Mouse (Mus musculus) kidney, postnatal 0 days (tissue): ENCODE measurements around the gene Il31. TPM values are rescaled to one million over a fixed set of nuclear protein-coding genes. Genes with fewer than 3 reads are reported as not detected.
A peak's percentile ranks its signal among the peaks of the same experiment; 100 is the strongest.

Experiments
- ATAC-seq: fragments of 200-750 bp; cut with Nextera tagmentation; replicated peaks from 2 replicates; pipeline ENCODE4 v1.8.0; 2017; ENCODE audit warnings: low read depth, moderate number of reproducible peaks, moderate TSS enrichment, moderate library complexity; ENCODE audit not compliant: low FRiP score
- DNase-seq: peaks from one replicate; pipeline ENCODE4 v3.0.0-alpha.2; 2016; ENCODE audit warnings: low spot score
- H3K27ac ChIP-seq: fragments of 300-500 bp; sonication (generic); 2 replicates; pipeline ENCODE4 v1.5.1; 2014; ENCODE audit warnings: mild to moderate bottlenecking
- H3K27me3 ChIP-seq: fragments of 300-500 bp; sonication (generic); 2 replicates; pipeline ENCODE4 v1.6.1; 2014; ENCODE audit warnings: low read length, mixed read lengths; ENCODE audit not compliant: insufficient read depth
- H3K36me3 ChIP-seq: fragments of 300-500 bp; sonication (generic); 2 replicates; pipeline ENCODE4 v1.6.1; 2014; ENCODE audit warnings: low read length, mixed read lengths; ENCODE audit not compliant: insufficient read depth
- H3K4me1 ChIP-seq: fragments of 300-500 bp; sonication (generic); replicated peaks from 2 replicates; pipeline ENCODE4 v1.6.1; 2014; ENCODE audit warnings: antibody characterized with exemption, low read length, mixed read lengths; ENCODE audit not compliant: insufficient read depth
- H3K4me2 ChIP-seq: fragments of 300-500 bp; sonication (generic); 2 replicates; pipeline ENCODE4 v1.6.1; 2014; ENCODE audit warnings: mild to moderate bottlenecking, low read length, moderate library complexity, mixed read lengths
- H3K4me3 ChIP-seq: fragments of 300-500 bp; sonication (generic); replicated peaks from 2 replicates; pipeline ENCODE4 v1.5.1; 2014; ENCODE audit warnings: low read depth, low read length
- H3K9ac ChIP-seq: fragments of 300-500 bp; sonication (generic); 2 replicates; pipeline ENCODE4 v1.6.1; 2014; ENCODE audit warnings: low read depth, low read length
- H3K9me3 ChIP-seq: fragments of 300-500 bp; sonication (generic); replicated peaks from 2 replicates; pipeline ENCODE4 v1.6.1; 2016; ENCODE audit warnings: low read length, inconsistent platforms, mixed read lengths
- CTCF ChIP-seq: IDR thresholded peaks from 2 replicates; pipeline ENCODE4 v1.5.1; 2016; ENCODE audit warnings: antibody characterized with exemption, low read depth, mild to moderate bottlenecking, moderate library complexity
- WGBS: fragments of 180-500 bp; shearing (Covaris S2); extraction: QIAGEN DNeasy Blood & Tissue Kit; methylation state at CpG from one replicate; pipeline ENCODE4 v1.1.7; 2014; 5-methylcytosine and 5-hydroxymethylcytosine counted together
- polyA plus RNA-seq: library from polyadenylated mRNA; unstranded; fragments of >200 nt; fragmentation: Nextera tagmentation; extraction: Ambion mirVana; gene quantifications from 2 replicates; pipeline ENCODE4 v1.2.1, GENCODE M21; 2015

Gene Il31
- polyA plus RNA-seq, 1 experiment from 2014 or later: not detected

GRCm38 (mm10) chr5:123499717-123500116 lies 10.4 kb upstream of the Il31 start:
- no peak overlapping the region for H3K9ac ChIP-seq
- H3K9me3 ChIP-seq: no peaks in the 10 kb centered on the region
- TF ChIP-seq CTCF: peak; percentile 68
- H3K27ac ChIP-seq: no peak overlapping the region
- H3K27me3 ChIP-seq: no peaks in the 10 kb centered on the region
- H3K4me1 ChIP-seq: no peaks in the 10 kb centered on the region
- H3K4me3 ChIP-seq: no peak overlapping the region
- DNase-seq (peak; percentile 44), ATAC-seq (no peak)
- WGBS: 38% methylated on average over 4 of the region's 4 CpGs
- H3K4me2 ChIP-seq: no peak overlapping the region
- H3K36me3 ChIP-seq: no peaks in the 10 kb centered on the region

DNA sequence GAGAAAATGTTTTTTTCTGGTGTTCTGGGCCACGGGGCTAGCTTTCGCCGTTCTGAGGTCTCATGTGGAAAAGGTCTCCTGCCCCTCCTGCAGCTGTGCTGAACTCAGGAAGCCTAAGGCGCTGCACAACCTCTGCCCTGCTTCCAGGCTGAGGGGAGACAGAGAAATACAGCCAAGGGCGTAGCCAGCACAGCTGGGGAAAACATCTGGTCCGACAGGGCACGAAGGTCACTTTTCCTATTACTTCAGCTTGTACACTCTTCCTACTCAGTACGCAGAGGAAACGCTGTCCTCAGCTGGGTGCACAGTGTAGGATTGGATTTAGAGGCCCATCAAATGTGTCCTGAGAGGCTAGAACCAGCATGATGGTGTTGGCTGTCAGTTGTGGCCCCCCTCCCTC lies 646 bp upstream of the Il31 start:
- peak; percentile 27 for DNase-seq
- Histone ChIP-seq H3K36me3 (no peaks in the 10 kb centered on the region), H3K4me1 (0 out of 2 replicates have a peak, but pooled peaks cover 4% of the 10 kb centered on the region), H3K4me3 (no peak overlapping the region), H3K9ac (no peak overlapping the region), H3K27me3 (no peaks in the 10 kb centered on the region), H3K9me3 (no peaks in the 10 kb centered on the region), H3K4me2 (no peak overlapping the region), H3K27ac (no peak overlapping the region)
- 28% methylated on average over 9 of the region's 9 CpGs for WGBS
- ATAC-seq: no peak
- TF ChIP-seq CTCF: no peak

DNA sequence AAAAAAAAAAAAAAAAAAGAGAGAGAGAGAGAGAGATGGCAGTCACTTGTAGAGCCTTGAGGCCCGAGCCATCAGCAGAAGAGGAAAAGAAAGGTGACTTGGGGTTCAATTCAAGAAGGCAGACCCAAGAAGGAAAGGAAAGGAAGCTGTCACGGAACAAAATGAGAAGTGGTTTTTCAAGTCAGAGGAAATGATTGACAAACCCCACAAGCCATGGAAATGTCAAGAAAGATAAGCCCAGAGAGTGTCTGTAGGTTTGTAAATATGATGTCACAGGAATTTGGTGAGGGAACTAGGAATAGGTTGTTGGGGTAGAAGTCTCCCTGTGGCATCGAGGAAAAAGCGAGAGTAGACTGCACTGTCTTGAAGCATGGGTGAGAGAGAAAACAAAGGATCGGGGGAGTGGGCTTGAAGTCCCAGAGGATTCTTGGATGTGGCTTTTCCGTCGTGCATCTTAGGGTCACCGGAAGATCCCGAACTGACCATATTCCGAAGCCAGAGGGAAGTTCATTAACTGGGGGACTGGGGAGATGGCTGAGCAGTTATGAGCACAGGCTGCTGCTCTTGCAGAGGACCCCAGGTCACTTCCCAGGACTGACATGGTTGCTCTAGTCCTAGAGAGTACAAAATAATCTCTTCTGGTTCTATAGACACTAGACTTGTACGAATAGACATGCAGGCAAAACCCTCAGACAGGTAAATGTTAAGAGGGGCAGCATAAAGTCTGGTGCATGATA lies 1.5 kb downstream of the Il31 start:
- no peak overlapping the region for H3K4me3 ChIP-seq
- no peak overlapping the region for H3K4me2 ChIP-seq
- ATAC-seq (no peak), DNase-seq (no peak)
- no peaks in the 10 kb centered on the region for H3K27me3 ChIP-seq
- H3K9ac ChIP-seq: no peak overlapping the region
- TF ChIP-seq CTCF: no peak
- 0 out of 2 replicates have a peak, but pooled peaks cover 4% of the 10 kb centered on the region for H3K4me1 ChIP-seq
- H3K9me3 ChIP-seq: no peaks in the 10 kb centered on the region
- no peaks in the 10 kb centered on the region for H3K36me3 ChIP-seq
- 80% methylated on average over 11 of the region's 11 CpGs for WGBS
- H3K27ac ChIP-seq: no peak overlapping the region

GRCm38 (mm10) chr5:123473817-123474216 lies 15.5 kb downstream of the Il31 start:
- 84% methylated on average over 5 of the region's 5 CpGs for WGBS
- no peak overlapping the region for H3K9ac ChIP-seq
- no peak overlapping the region for H3K4me3 ChIP-seq
- no peak for TF ChIP-seq CTCF
- H3K4me2 ChIP-seq: no peak overlapping the region
- H3K27ac ChIP-seq: no peak overlapping the region
- ATAC-seq (no peak), DNase-seq (no peak)
- H3K9me3 ChIP-seq: no peaks in the 10 kb centered on the region
- H3K36me3 ChIP-seq: no peaks in the 10 kb centered on the region
- H3K4me1 ChIP-seq: no peaks in the 10 kb centered on the region
- H3K27me3 ChIP-seq: no peaks in the 10 kb centered on the region

DNA sequence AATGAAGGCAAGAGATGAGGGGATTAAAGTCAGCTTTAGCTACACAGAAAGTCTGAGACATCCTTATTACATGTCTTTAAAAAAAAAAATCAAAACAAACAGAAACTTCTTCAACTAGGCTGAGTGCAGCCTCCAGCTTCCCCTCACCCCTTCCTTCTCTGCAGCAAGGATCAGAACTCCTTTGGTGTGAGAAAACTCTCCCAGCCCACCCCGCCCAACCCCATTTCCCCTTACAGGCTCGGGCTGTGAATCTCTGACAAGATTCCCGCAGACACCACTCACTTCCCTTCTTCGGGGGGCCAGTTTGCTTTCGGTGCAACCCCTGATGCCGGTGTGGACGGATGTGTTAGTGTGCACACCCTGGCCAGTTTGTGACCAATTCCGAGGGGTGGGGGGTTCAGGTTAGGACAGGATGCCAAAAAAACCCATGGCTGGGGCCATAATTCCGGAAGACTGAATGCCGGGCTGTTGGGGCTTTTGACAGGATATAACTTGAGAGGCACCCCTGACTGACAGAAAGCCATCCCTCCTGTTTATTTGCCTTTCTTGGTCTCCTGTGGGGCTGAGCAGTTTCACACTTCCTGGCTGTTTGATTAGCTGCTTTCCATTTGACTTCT lies 18.4 kb downstream of the Il31 start:
- H3K36me3 ChIP-seq: no peaks in the 10 kb centered on the region
- whole genome bisulfite sequencing: 11% methylated on average over 10 of the region's 10 CpGs
- TF ChIP-seq CTCF: no peak
- peak; percentile 13 for DNase-seq
- no peak overlapping the region for H3K27ac ChIP-seq
- H3K4me1 ChIP-seq: no peaks in the 10 kb centered on the region
- peak overlapping the region; percentile 8; the same call in 1 of the 2 replicates for H3K4me3 ChIP-seq
- no peak for ATAC-seq
- H3K4me2 ChIP-seq: peak overlapping the region; percentile 50
- H3K9me3 ChIP-seq: no peaks in the 10 kb centered on the region
- 0 out of 2 replicates have a peak overlapping the region, but pooled peaks have one; percentile 13 for H3K9ac ChIP-seq
- H3K27me3 ChIP-seq: no peaks in the 10 kb centered on the region

DNA sequence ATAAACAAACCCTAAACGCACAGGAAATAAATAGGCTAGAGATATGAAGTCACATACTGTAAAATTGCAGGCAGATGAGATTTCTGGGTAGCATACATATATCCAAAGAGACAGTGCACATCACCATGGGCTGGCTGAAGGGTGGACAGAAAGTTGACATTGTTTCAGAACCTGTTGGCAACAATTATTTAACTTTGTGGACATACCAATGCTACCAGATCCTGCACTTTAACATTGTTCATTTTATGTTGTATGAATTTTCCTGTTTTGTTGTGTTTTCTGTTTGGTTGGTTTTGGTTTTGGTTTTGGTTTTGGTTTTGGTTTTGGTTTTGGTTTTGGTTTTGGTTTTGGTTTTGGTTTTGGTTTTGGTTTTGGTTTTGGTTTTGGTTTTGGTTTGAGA lies 24.7 kb downstream of the Il31 start:
- no peak overlapping the region for H3K4me3 ChIP-seq
- no peak for DNase-seq
- WGBS: 79% methylated on average over 1 of the region's 1 CpGs

More for the DNA sequence above, 24.7 kb downstream of the Il31 start:
- H3K4me2 ChIP-seq: no peak overlapping the region
- no peaks in the 10 kb centered on the region for H3K4me1 ChIP-seq
- H3K27ac ChIP-seq: no peak overlapping the region
- ATAC-seq: no peak
- H3K36me3 ChIP-seq: no peaks in the 10 kb centered on the region
- H3K9me3 ChIP-seq: no peaks in the 10 kb centered on the region
- TF ChIP-seq CTCF: no peak
- no peaks in the 10 kb centered on the region for H3K27me3 ChIP-seq
- no peak overlapping the region for H3K9ac ChIP-seq
